Mouse (Mus musculus): ENCODE measurements around the gene Zc3hav1. TPM values are rescaled to one million over a fixed set of nuclear protein-coding genes. Genes with fewer than 3 reads are reported as not detected.

Zc3hav1 gene
- polyA plus RNA-seq, 1 experiment: 2.5 TPM

GRCm38 (mm10) chr6:38264466-38264865, 89.9 kb downstream of the Zc3hav1 start:
- no peaks in the 10 kb centered on the region for H3K27me3 ChIP-seq (ENCODE audit: control insufficient read depth, insufficient read depth, low read length)
- H3K4me3 ChIP-seq (ENCODE audit: control insufficient read depth, low read depth, low read length): no peak overlapping the region
- no peaks in the 10 kb centered on the region for H3K36me3 ChIP-seq (ENCODE audit: control insufficient read depth, insufficient read depth, low read length)
- no peak overlapping the region for H3K27ac ChIP-seq (ENCODE audit: control insufficient read depth, insufficient read depth, low read depth, low read length)
- peaks cover 2% of the 10 kb centered on the region; the same call in 1 of the 2 replicates for H3K4me1 ChIP-seq (ENCODE audit: control insufficient read depth, insufficient read depth, low read length)
- TF ChIP-seq CTCF (IDR thresholded peaks at IDR 0.05; ENCODE audit: control insufficient read depth, insufficient read depth, insufficient replicate concordance, low read depth, low read length) (no peak), POLR2A (IDR thresholded peaks at IDR 0.05; ENCODE audit: control insufficient read depth, low read depth, low read length) (no peak)

DNA sequence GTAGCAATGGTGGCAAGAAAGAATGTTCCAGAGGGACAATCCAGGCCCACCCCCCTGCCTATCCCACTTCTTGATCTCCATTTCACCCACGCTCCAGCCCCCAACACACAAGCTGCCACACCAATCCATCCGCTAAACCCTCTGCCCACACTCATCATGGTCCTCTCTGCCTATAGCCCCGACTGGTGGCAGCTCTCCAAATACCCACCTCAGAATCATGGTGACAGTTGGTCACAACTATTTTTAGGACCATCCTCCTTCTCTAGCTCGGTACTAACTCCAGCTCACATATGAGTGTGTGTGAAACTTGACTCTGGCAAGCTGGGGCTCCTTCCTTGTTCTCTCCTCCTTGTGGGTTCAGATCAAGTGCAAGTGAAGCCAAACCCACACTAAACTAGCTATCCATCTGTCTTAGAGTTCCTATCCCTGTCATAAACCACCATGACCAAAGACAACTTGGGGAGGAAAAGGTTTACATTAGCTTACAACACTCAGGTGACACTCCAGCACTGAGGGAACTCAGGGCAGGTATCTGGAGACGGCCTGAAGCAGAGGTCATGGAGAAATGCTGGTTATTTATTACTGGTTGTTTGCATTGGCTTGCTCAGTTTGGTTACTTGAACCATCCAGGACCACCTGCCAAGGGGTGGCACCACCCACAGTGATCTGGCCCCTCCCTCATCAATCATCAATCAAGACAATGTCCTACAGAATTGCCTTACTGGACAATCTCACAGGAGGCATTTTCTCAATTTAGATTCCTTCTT, 90.8 kb downstream of the Zc3hav1 start:
- H3K36me3 ChIP-seq (ENCODE audit: control insufficient read depth, insufficient read depth, low read length): no peaks in the 10 kb centered on the region
- TF ChIP-seq CTCF (IDR thresholded peaks at IDR 0.05; ENCODE audit: control insufficient read depth, insufficient read depth, insufficient replicate concordance, low read depth, low read length) (no peak), POLR2A (IDR thresholded peaks at IDR 0.05; ENCODE audit: control insufficient read depth, low read depth, low read length) (no peak)
- H3K27me3 ChIP-seq (ENCODE audit: control insufficient read depth, insufficient read depth, low read length): no peaks in the 10 kb centered on the region
- H3K4me1 ChIP-seq (ENCODE audit: control insufficient read depth, insufficient read depth, low read length): peaks cover 2% of the 10 kb centered on the region; the same call in 1 of the 2 replicates
- no peak overlapping the region for H3K27ac ChIP-seq (ENCODE audit: control insufficient read depth, insufficient read depth, low read depth, low read length)
- no peak overlapping the region for H3K4me3 ChIP-seq (ENCODE audit: control insufficient read depth, low read depth, low read length)

DNA sequence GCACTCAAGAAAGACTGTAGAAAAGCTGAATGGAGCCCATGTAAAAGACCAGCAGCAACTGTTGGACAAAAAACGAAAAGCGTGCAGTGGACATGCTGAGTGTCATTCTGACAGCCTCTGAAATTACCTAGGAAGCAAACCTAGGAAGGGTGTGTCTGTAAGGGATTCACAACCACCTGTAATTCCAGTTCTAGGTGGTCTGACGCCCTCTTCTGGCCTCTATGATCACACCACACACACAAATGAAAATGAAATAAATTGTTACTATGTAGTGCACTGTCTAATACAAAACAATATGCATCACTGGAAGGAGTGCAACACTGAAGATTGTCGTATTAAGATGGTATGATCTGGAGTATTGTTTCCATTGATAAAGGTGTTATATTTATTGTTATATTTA, 92.5 kb downstream of the Zc3hav1 start:
- Histone ChIP-seq H3K4me3 (ENCODE audit: control insufficient read depth, low read depth, low read length) (no peak overlapping the region), H3K36me3 (ENCODE audit: control insufficient read depth, insufficient read depth, low read length) (no peaks in the 10 kb centered on the region), H3K27me3 (ENCODE audit: control insufficient read depth, insufficient read depth, low read length) (no peaks in the 10 kb centered on the region), H3K4me1 (ENCODE audit: control insufficient read depth, insufficient read depth, low read length) (peaks cover 2% of the 10 kb centered on the region; the same call in 1 of the 2 replicates), H3K27ac (ENCODE audit: control insufficient read depth, insufficient read depth, low read depth, low read length) (no peak overlapping the region)
- no peak for TF ChIP-seq POLR2A (IDR thresholded peaks at IDR 0.05; ENCODE audit: control insufficient read depth, low read depth, low read length)
- TF ChIP-seq CTCF (IDR thresholded peaks at IDR 0.05; ENCODE audit: control insufficient read depth, insufficient read depth, insufficient replicate concordance, low read depth, low read length): no peak

GRCm38 (mm10) chr6:38257506-38257905, 96.9 kb downstream of the Zc3hav1 start:
- H3K4me1 ChIP-seq (ENCODE audit: control insufficient read depth, insufficient read depth, low read length): peaks cover 7% of the 10 kb centered on the region
- H3K36me3 ChIP-seq (ENCODE audit: control insufficient read depth, insufficient read depth, low read length): no peaks in the 10 kb centered on the region
- no peaks in the 10 kb centered on the region; the same call in 1 of the 2 replicates for H3K27me3 ChIP-seq (ENCODE audit: control insufficient read depth, insufficient read depth, low read length)
- H3K4me3 ChIP-seq (ENCODE audit: control insufficient read depth, low read depth, low read length): no peak overlapping the region
- TF ChIP-seq POLR2A (IDR thresholded peaks at IDR 0.05; ENCODE audit: control insufficient read depth, low read depth, low read length): no peak
- no peak for TF ChIP-seq CTCF (IDR thresholded peaks at IDR 0.05; ENCODE audit: control insufficient read depth, insufficient read depth, insufficient replicate concordance, low read depth, low read length)
- H3K27ac ChIP-seq (ENCODE audit: control insufficient read depth, insufficient read depth, low read depth, low read length): no peak overlapping the region

- Histone ChIP-seq H3K27ac (ENCODE audit: control insufficient read depth, insufficient read depth, low read depth, low read length) (no peak overlapping the region), H3K36me3 (ENCODE audit: control insufficient read depth, insufficient read depth, low read length) (no peaks in the 10 kb centered on the region), H3K27me3 (ENCODE audit: control insufficient read depth, insufficient read depth, low read length) (no peaks in the 10 kb centered on the region; the same call in 1 of the 2 replicates), H3K4me3 (ENCODE audit: control insufficient read depth, low read depth, low read length) (no peak overlapping the region), H3K4me1 (ENCODE audit: control insufficient read depth, insufficient read depth, low read length) (peaks cover 7% of the 10 kb centered on the region)
- TF ChIP-seq CTCF (IDR thresholded peaks at IDR 0.05; ENCODE audit: control insufficient read depth, insufficient read depth, insufficient replicate concordance, low read depth, low read length) (no peak), POLR2A (IDR thresholded peaks at IDR 0.05; ENCODE audit: control insufficient read depth, low read depth, low read length) (no peak)
These were observed 97.6 kb downstream of the Zc3hav1 start for GRCm38 (mm10) chr6:38256793-38257192.

DNA sequence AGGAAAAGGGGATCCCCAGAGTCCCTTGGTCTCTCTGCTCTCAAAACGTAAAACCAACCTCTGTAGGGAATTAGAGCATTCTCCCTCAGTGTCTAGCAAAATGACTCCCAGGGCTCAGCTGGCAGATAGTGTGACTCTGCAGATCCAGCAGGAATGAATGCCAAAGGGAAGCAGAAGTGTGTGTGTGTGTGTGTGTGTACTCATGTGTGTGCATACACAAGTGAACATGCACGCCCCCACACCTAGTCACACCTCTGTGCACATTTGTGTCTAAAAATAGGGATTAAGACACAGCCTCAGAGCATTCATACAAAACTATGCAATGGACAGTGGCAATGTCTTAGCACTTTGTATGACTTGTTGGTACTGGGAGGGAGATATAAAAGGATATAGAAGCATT, 98.6 kb downstream of the Zc3hav1 start:
- Histone ChIP-seq H3K27ac (ENCODE audit: control insufficient read depth, insufficient read depth, low read depth, low read length) (no peak overlapping the region), H3K4me3 (ENCODE audit: control insufficient read depth, low read depth, low read length) (no peak overlapping the region), H3K4me1 (ENCODE audit: control insufficient read depth, insufficient read depth, low read length) (peaks cover 7% of the 10 kb centered on the region), H3K36me3 (ENCODE audit: control insufficient read depth, insufficient read depth, low read length) (no peaks in the 10 kb centered on the region), H3K27me3 (ENCODE audit: control insufficient read depth, insufficient read depth, low read length) (no peaks in the 10 kb centered on the region; the same call in 1 of the 2 replicates)
- TF ChIP-seq POLR2A (IDR thresholded peaks at IDR 0.05; ENCODE audit: control insufficient read depth, low read depth, low read length) (no peak), CTCF (IDR thresholded peaks at IDR 0.05; ENCODE audit: control insufficient read depth, insufficient read depth, insufficient replicate concordance, low read depth, low read length) (no peak)

Other genes with a start within 250 kb of the Zc3hav1 start
- not detected in 2 replicates for gene Tmem213, start 245.3 kb downstream of the Zc3hav1 start, polyA plus RNA-seq (2012; rRNA removed)
- 0.26 and 0.78 TPM in 2 replicates for gene Atp6v0a4, start 230.0 kb downstream of the Zc3hav1 start, polyA plus RNA-seq (2012; rRNA removed)
- 3.4 and 4.2 TPM in 2 replicates for gene D630045J12Rik, start 100.6 kb downstream of the Zc3hav1 start, polyA plus RNA-seq (2012; rRNA removed)
- gene Zc3hav1l, start 55.3 kb downstream of the Zc3hav1 start, polyA plus RNA-seq (2012; rRNA removed): 1.2 and 1.3 TPM in 2 replicates
- gene Ttc26, start 26.9 kb upstream of the Zc3hav1 start, polyA plus RNA-seq (2012; rRNA removed): 8.9 and 10.9 TPM in 2 replicates
- gene Ubn2, start 79.3 kb upstream of the Zc3hav1 start, polyA plus RNA-seq (2012; rRNA removed): 23.1 and 25.5 TPM in 2 replicates
- gene Fmc1, start 178.9 kb upstream of the Zc3hav1 start, polyA plus RNA-seq (2012; rRNA removed): 64.0 and 74.2 TPM in 2 replicates
- gene Luc7l2, start 196.7 kb upstream of the Zc3hav1 start, polyA plus RNA-seq (2012; rRNA removed): 25.4 and 30.9 TPM in 2 replicates